Mouse (Mus musculus): ENCODE data around the gene Tbxas1. TPM values are rescaled to one million over a fixed set of nuclear protein-coding genes. Genes with fewer than 3 reads are reported as not detected.

Gene Tbxas1
- polyA plus RNA-seq, 2 experiments, result 4.5 to 6.3 TPM

DNA sequence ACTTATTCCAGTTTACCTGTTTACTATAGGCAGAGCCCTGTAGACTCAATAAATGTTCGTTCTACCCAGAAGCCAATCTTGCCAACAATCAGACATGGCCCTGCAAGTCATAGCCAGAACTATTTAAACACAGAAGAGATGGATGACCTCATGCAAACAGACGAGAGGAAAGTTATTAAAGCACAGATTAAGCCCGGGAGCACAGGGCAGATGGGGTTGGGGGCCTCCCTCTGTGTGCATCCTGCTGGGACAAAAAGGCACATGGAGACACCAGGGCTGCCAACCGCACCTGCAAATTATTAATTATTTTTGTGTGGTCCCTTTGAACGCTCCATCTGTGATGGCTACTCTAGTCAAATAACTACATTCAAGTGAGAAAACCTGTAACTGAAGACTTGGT lies 29.3 kb upstream of the Tbxas1 start:
- Histone ChIP-seq H3K27ac (no peak overlapping the region), H3K27me3 (ENCODE audit: control insufficient read depth, insufficient read depth, low read length) (no peaks in the 10 kb centered on the region), H3K4me1 (replicated peaks; ENCODE audit: control insufficient read depth in 2 of 2, insufficient read depth in 2 of 2, low read length in 1 of 2) (peaks cover 52 to 54% of the 10 kb centered on the region in 2 experiments), H3K4me2 (ENCODE audit: low read depth) (no peak overlapping the region), H3K9me3 (ENCODE audit: control insufficient read depth, low read length) (no peaks in the 10 kb centered on the region), H3K36me3 (replicated peaks; ENCODE audit: control insufficient read depth, insufficient read depth, low read depth) (peaks cover 9% of the 10 kb centered on the region), H3K9ac (replicated peaks) (no peak overlapping the region), H3K4me3 (ENCODE audit: insufficient read depth in 1 of 2, low read depth in 2 of 2, low read length in 2 of 2) (no peak overlapping the region)
- TF ChIP-seq CTCF (IDR thresholded peaks at IDR 0.05; ENCODE audit: low read depth), result no peak
- TF ChIP-seq EP300 (IDR thresholded peaks at IDR 0.05; ENCODE audit: low read depth), result no peak
- WGBS (ENCODE audit: insufficient replicate concordance), result 81% methylated on average over 5 of the region's 5 CpGs
- ATAC-seq (ENCODE audit: insufficient read depth), result no peak
- DNase-seq (ENCODE audit: low read depth in 3 of 3, low spot score in 3 of 3), result no peak

GRCm38 (mm10) chr6:38846330-38847195 lies 28.6 kb upstream of the Tbxas1 start:
- WGBS (ENCODE audit: insufficient replicate concordance), result 48% methylated on average over 6 of the region's 6 CpGs
- Histone ChIP-seq H3K36me3 (replicated peaks; ENCODE audit: control insufficient read depth, insufficient read depth, low read depth) (peaks cover 7% of the 10 kb centered on the region), H3K4me3 (ENCODE audit: insufficient read depth in 1 of 2, low read depth in 2 of 2, low read length in 2 of 2) (no peak overlapping the region), H3K9ac (replicated peaks) (peak overlapping the region; percentile 32; the same call in 1 of the 2 replicates), H3K27ac (peak overlapping the region; percentile 29; the same call in 1 of the 2 replicates), H3K9me3 (ENCODE audit: control insufficient read depth, low read length) (no peaks in the 10 kb centered on the region), H3K4me1 (replicated peaks; ENCODE audit: control insufficient read depth in 2 of 2, insufficient read depth in 2 of 2, low read length in 1 of 2) (peaks cover 56 to 57% of the 10 kb centered on the region in 2 experiments), H3K4me2 (ENCODE audit: low read depth) (peak overlapping the region; percentile 20), H3K27me3 (ENCODE audit: control insufficient read depth, insufficient read depth, low read length) (no peaks in the 10 kb centered on the region)
- ATAC-seq (ENCODE audit: insufficient read depth) (peak; percentile 66), DNase-seq (ENCODE audit: low read depth in 3 of 3, low spot score in 3 of 3) (no peak)
- peak; percentile 46 for TF ChIP-seq EP300 (IDR thresholded peaks at IDR 0.05; ENCODE audit: low read depth)
- no peak for TF ChIP-seq CTCF (IDR thresholded peaks at IDR 0.05; ENCODE audit: low read depth)

DNA sequence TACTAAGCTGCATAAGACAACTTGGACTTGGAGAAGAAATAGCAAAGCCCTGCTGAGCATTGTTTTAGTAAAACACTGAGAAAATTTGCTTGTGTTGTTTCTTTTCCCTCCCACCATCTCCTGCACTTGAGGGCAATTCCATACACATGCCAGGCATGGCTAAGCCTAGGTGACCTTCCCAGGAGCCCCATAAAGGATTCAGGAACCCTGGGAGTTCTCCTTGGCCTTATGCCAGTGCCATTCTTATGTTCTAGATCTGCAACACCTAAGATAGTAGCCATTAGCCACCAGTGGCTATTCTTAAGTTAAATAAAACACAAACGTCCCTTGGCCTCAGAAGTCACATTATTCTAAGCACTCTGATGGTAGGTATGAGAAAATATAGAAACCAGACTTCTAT lies 27.8 kb upstream of the Tbxas1 start:
- Histone ChIP-seq H3K27me3 (ENCODE audit: control insufficient read depth, insufficient read depth, low read length) (no peaks in the 10 kb centered on the region), H3K9ac (replicated peaks) (peak overlapping the region; percentile 28), H3K9me3 (ENCODE audit: control insufficient read depth, low read length) (no peaks in the 10 kb centered on the region), H3K27ac (peak overlapping the region; percentile 29), H3K36me3 (replicated peaks; ENCODE audit: control insufficient read depth, insufficient read depth, low read depth) (peaks cover 7% of the 10 kb centered on the region), H3K4me2 (ENCODE audit: low read depth) (peak overlapping the region; percentile 20; the same call in 1 of the 2 replicates), H3K4me1 (replicated peaks; ENCODE audit: control insufficient read depth in 2 of 2, insufficient read depth in 2 of 2, low read length in 1 of 2) (peaks cover 64 to 66% of the 10 kb centered on the region in 2 experiments), H3K4me3 (ENCODE audit: insufficient read depth in 1 of 2, low read depth in 2 of 2, low read length in 2 of 2) (no peak overlapping the region)
- DNase-seq (ENCODE audit: low read depth in 3 of 3, low spot score in 3 of 3) (no peak), ATAC-seq (ENCODE audit: insufficient read depth) (no peak)
- TF ChIP-seq EP300 (IDR thresholded peaks at IDR 0.05; ENCODE audit: low read depth), result no peak
- no peak for TF ChIP-seq CTCF (IDR thresholded peaks at IDR 0.05; ENCODE audit: low read depth)
- 60% methylated on average over 1 of the region's 1 CpGs for WGBS (ENCODE audit: insufficient replicate concordance)

GRCm38 (mm10) chr6:38847958-38848910 lies 27.0 kb upstream of the Tbxas1 start:
- TF ChIP-seq EP300 (IDR thresholded peaks at IDR 0.05; ENCODE audit: low read depth) (no peak), CTCF (IDR thresholded peaks at IDR 0.05; ENCODE audit: low read depth) (no peak)
- H3K36me3 ChIP-seq (replicated peaks; ENCODE audit: control insufficient read depth, insufficient read depth, low read depth), result peaks cover 7% of the 10 kb centered on the region
- no peaks in the 10 kb centered on the region for H3K9me3 ChIP-seq (ENCODE audit: control insufficient read depth, low read length)
- H3K9ac ChIP-seq (replicated peaks), result peak overlapping the region; percentile 20; the same call in 1 of the 2 replicates
- no peak overlapping the region for H3K4me2 ChIP-seq (ENCODE audit: low read depth)
- H3K27ac ChIP-seq, result 0 out of 2 replicates have a peak overlapping the region, but pooled peaks have one; percentile 10
- H3K4me3 ChIP-seq (ENCODE audit: insufficient read depth in 1 of 2, low read depth in 2 of 2, low read length in 2 of 2), result no peak overlapping the region
- no peak for DNase-seq (ENCODE audit: low read depth in 3 of 3, low spot score in 3 of 3)
- ATAC-seq (ENCODE audit: insufficient read depth), result no peak
- WGBS (ENCODE audit: insufficient replicate concordance), result 70% methylated on average over 3 of the region's 3 CpGs
- H3K27me3 ChIP-seq (ENCODE audit: control insufficient read depth, insufficient read depth, low read length), result no peaks in the 10 kb centered on the region
- peaks cover 70 to 72% of the 10 kb centered on the region in 2 experiments for H3K4me1 ChIP-seq (replicated peaks; ENCODE audit: control insufficient read depth in 2 of 2, insufficient read depth in 2 of 2, low read length in 1 of 2)

Measured in liver, embryonic 14.5 days (tissue).